Mouse (Mus musculus): Measurements from ENCODE around the gene Gm6588. TPM values are rescaled to one million over a fixed set of nuclear protein-coding genes. Genes with fewer than 3 reads are reported as not detected.

Gm6588 gene
- polyA plus RNA-seq, 1 experiment from 2014 or later = 1.1 TPM

- Histone ChIP-seq H3K27ac (peak overlapping the region; percentile 72), H3K27me3 (no peaks in the 10 kb centered on the region), H3K9me3 (replicated peaks) (no peaks in the 10 kb centered on the region), H3K4me1 (peaks cover 47% of the 10 kb centered on the region), H3K36me3 (ENCODE audit: poor library complexity, severe bottlenecking) (no peaks in the 10 kb centered on the region), H3K4me2 (no peak overlapping the region), H3K9ac (no peak overlapping the region), H3K4me3 (no peak overlapping the region)
- WGBS = 42% methylated on average over 8 of the region's 8 CpGs
- peak; percentile 74 for ATAC-seq
These were observed 50.9 kb downstream of the Gm6588 start for GRCm38 (mm10) chr5:112499918-112500682.

Other genes starting within 250 kb of the Gm6588 start
- 0.42 and 1.6 TPM in 2 replicates for gene Cryba4, start 196.9 kb upstream of the Gm6588 start, polyA plus RNA-seq (2015; fragmentation: Nextera tagmentation; extraction: Ambion mirVana)
- 2.1 TPM in 2 replicates for gene Crybb1, start 193.6 kb upstream of the Gm6588 start, polyA plus RNA-seq (2015; fragmentation: Nextera tagmentation; extraction: Ambion mirVana)
- 28.4 and 29.8 TPM in 2 replicates for gene Tpst2, start 172.7 kb upstream of the Gm6588 start, polyA plus RNA-seq (2015; fragmentation: Nextera tagmentation; extraction: Ambion mirVana)
- gene Tfip11, start 123.1 kb upstream of the Gm6588 start, polyA plus RNA-seq (2015; fragmentation: Nextera tagmentation; extraction: Ambion mirVana) = 29.9 and 35.7 TPM in 2 replicates
- gene Srrd, start 106.4 kb upstream of the Gm6588 start, polyA plus RNA-seq (2015; fragmentation: Nextera tagmentation; extraction: Ambion mirVana) = 47.3 and 57.6 TPM in 2 replicates
- gene Hps4, start 106.3 kb upstream of the Gm6588 start, polyA plus RNA-seq (2015; fragmentation: Nextera tagmentation; extraction: Ambion mirVana) = 28.9 and 33.0 TPM in 2 replicates
- 0.18 and 0.23 TPM in 2 replicates for gene Gm6583, start 93.4 kb upstream of the Gm6588 start, polyA plus RNA-seq (2015; fragmentation: Nextera tagmentation; extraction: Ambion mirVana)
- gene Asphd2, start 54.6 kb upstream of the Gm6588 start, polyA plus RNA-seq (2015; fragmentation: Nextera tagmentation; extraction: Ambion mirVana) = 21.4 and 23.8 TPM in 2 replicates
- 22.5 and 24.0 TPM in 2 replicates for gene Sez6l, start 127.8 kb downstream of the Gm6588 start, polyA plus RNA-seq (2015; fragmentation: Nextera tagmentation; extraction: Ambion mirVana)

All from forebrain, embryonic 13.5 days (tissue).